Mouse (Mus musculus) hindbrain, postnatal 0 days (tissue): ENCODE results near the gene Ooep. TPM values are rescaled to one million over a fixed set of nuclear protein-coding genes. Genes with fewer than 3 reads are reported as not detected.
"Not testable (repeated sequence)": the region's sequence is repeated elsewhere in the genome, so short reads cannot be mapped to it uniquely, and the experiment has no call there.

Source experiments
- ATAC-seq: fragments of 200-750 bp; cut with Nextera tagmentation; 2 replicates; pipeline ENCODE4 v1.8.0; 2017; ENCODE audit warnings: mild to moderate bottlenecking, moderate TSS enrichment, moderate library complexity
- DNase-seq: peaks from one replicate; pipeline ENCODE4 v3.0.0-alpha.2; 2015; ENCODE audit warnings: low spot score
- H3K27ac ChIP-seq: fragments of 300-500 bp; sonication (generic); 2 replicates; pipeline ENCODE4 v1.5.1; 2014; ENCODE audit warnings: mild to moderate bottlenecking
- H3K27me3 ChIP-seq: fragments of 300-500 bp; sonication (generic); 2 replicates; pipeline ENCODE4 v1.6.1; 2014; ENCODE audit warnings: low read length, mixed read lengths; ENCODE audit not compliant: insufficient read depth
- H3K36me3 ChIP-seq: fragments of 300-500 bp; sonication (generic); 2 replicates; pipeline ENCODE4 v1.6.1; 2014; ENCODE audit warnings: low read length, mixed read lengths; ENCODE audit not compliant: insufficient read depth
- H3K4me1 ChIP-seq: fragments of 300-500 bp; sonication (generic); 2 replicates; pipeline ENCODE4 v1.6.1; 2014; ENCODE audit warnings: antibody characterized with exemption, low read length, mixed read lengths; ENCODE audit not compliant: insufficient read depth
- H3K4me2 ChIP-seq: fragments of 300-500 bp; sonication (generic); 2 replicates; pipeline ENCODE4 v1.6.1; 2014; ENCODE audit warnings: low read depth, mild to moderate bottlenecking, low read length, moderate library complexity, mixed read lengths
- H3K4me3 ChIP-seq: fragments of 300-500 bp; sonication (generic); 2 replicates; pipeline ENCODE4 v1.5.1; 2014; ENCODE audit warnings: low read length
- H3K9ac ChIP-seq: fragments of 300-500 bp; sonication (generic); replicated peaks from 2 replicates; pipeline ENCODE4 v1.6.1; 2014; ENCODE audit warnings: mild to moderate bottlenecking, low read length, moderate library complexity, mixed read lengths
- H3K9me3 ChIP-seq: fragments of 300-500 bp; sonication (generic); 2 replicates; pipeline ENCODE4 v1.6.1; 2016; ENCODE audit warnings: low read length, mixed read lengths
- CTCF ChIP-seq: IDR thresholded peaks from 2 replicates; pipeline ENCODE4 v1.5.1; 2016; ENCODE audit warnings: antibody characterized with exemption, control low read depth, low read depth
- WGBS: fragments of 180-500 bp; shearing (Covaris S2); extraction: QIAGEN DNeasy Blood & Tissue Kit; methylation state at CpG from one replicate; pipeline ENCODE4 v1.1.7; 2014; 5-methylcytosine and 5-hydroxymethylcytosine counted together
- polyA plus RNA-seq: library from polyadenylated mRNA; unstranded; fragments of >200 nt; fragmentation: Nextera tagmentation; extraction: Ambion mirVana; gene quantifications from 2 replicates; pipeline ENCODE4 v1.2.1, GENCODE M21; 2015
- total RNA-seq: library from RNA; depleted of rRNA; stranded (reverse); fragments of >200 nt; gene quantifications from 2 replicates; pipeline ENCODE4 v1.2.3, GENCODE M21; 2014; rRNA removed

Ooep gene
- total and polyA plus RNA-seq, 2 experiments from 2014 or later = 2.9 to 4.5 TPM

- Histone ChIP-seq H3K27ac (no peak overlapping the region), H3K9ac (no peak overlapping the region), H3K4me2 (no peak overlapping the region), H3K4me1 (no peaks in the 10 kb centered on the region), H3K36me3 (no peaks in the 10 kb centered on the region), H3K4me3 (no peak overlapping the region), H3K27me3 (no peaks in the 10 kb centered on the region), H3K9me3 (no peaks in the 10 kb centered on the region)
- DNase-seq (no peak), ATAC-seq (no peak)
- TF ChIP-seq CTCF = no peak
- WGBS = 74% methylated on average over 3 of the region's 3 CpGs
Measured at GRCm38 (mm10) chr9:78347004-78347403, 31.5 kb downstream of the Ooep start.

GRCm38 (mm10) chr9:78345235-78345634 is 33.3 kb downstream of the Ooep start:
- H3K4me3 ChIP-seq, H3K36me3 ChIP-seq, H3K27me3 ChIP-seq, H3K4me1 ChIP-seq, H3K9ac ChIP-seq, H3K27ac ChIP-seq, H3K9me3 ChIP-seq, H3K4me2 ChIP-seq, DNase-seq, ATAC-seq: not testable (repeated sequence)
- WGBS = 70% methylated on average over 3 of the region's 4 CpGs

- H3K27me3 ChIP-seq, H3K9me3 ChIP-seq, H3K36me3 ChIP-seq, H3K4me2 ChIP-seq, DNase-seq, ATAC-seq, H3K9ac ChIP-seq, H3K27ac ChIP-seq, H3K4me1 ChIP-seq, H3K4me3 ChIP-seq: not testable (repeated sequence)
- 89% methylated on average over 9 of the region's 9 CpGs for WGBS
Measured at GRCm38 (mm10) chr9:78343055-78343454, 35.5 kb downstream of the Ooep start.

- DNase-seq, H3K36me3 ChIP-seq, H3K4me1 ChIP-seq, H3K27me3 ChIP-seq, H3K9ac ChIP-seq, ATAC-seq, H3K4me3 ChIP-seq, H3K9me3 ChIP-seq, H3K27ac ChIP-seq, H3K4me2 ChIP-seq: not testable (repeated sequence)
- 93% methylated on average over 4 of the region's 4 CpGs for WGBS
Measured at GRCm38 (mm10) chr9:78342494-78342893, 36.0 kb downstream of the Ooep start.

GRCm38 (mm10) chr9:78340324-78340723 is 38.2 kb downstream of the Ooep start:
- H3K4me3 ChIP-seq, H3K27me3 ChIP-seq, H3K4me2 ChIP-seq, H3K4me1 ChIP-seq, H3K27ac ChIP-seq, H3K36me3 ChIP-seq, H3K9ac ChIP-seq, H3K9me3 ChIP-seq: not testable (repeated sequence)
- DNase-seq (peak; percentile 63), ATAC-seq (peak; percentile 63; the same call in 1 of the 2 replicates)
- WGBS = 11% methylated on average over 8 of the region's 8 CpGs
- peak; percentile 88 for TF ChIP-seq CTCF

- H3K9me3 ChIP-seq, DNase-seq, H3K4me2 ChIP-seq, H3K36me3 ChIP-seq, H3K9ac ChIP-seq, H3K4me1 ChIP-seq, H3K27me3 ChIP-seq, H3K27ac ChIP-seq, H3K4me3 ChIP-seq: not testable (repeated sequence)
- 0 out of 2 replicates have a peak, but pooled peaks have one; percentile 45 for ATAC-seq
Measured at GRCm38 (mm10) chr9:78337050-78337449, 41.5 kb downstream of the Ooep start.

GRCm38 (mm10) chr9:78327289-78327688 is 51.2 kb downstream of the Ooep start, which contains the start of gene Omt2b:
Gene Omt2b (plus strand): TSS chr9:78327589.
- 100% methylated on average over 1 of the region's 1 CpGs for WGBS
- not testable (repeated sequence) for ATAC-seq

More at GRCm38 (mm10) chr9:78327289-78327688, 51.2 kb downstream of the Ooep start, which contains the start of gene Omt2b:
- not testable (repeated sequence) for DNase-seq, H3K9ac ChIP-seq, H3K36me3 ChIP-seq, H3K4me2 ChIP-seq, H3K9me3 ChIP-seq, H3K4me1 ChIP-seq, H3K27ac ChIP-seq, H3K27me3 ChIP-seq, H3K4me3 ChIP-seq

Other genes starting within 250 kb of the Ooep start
- 7.9 and 17.5 TPM in 2 replicates for gene Gsta4, start 196.0 kb downstream of the Ooep start, total RNA-seq
- gene Gsta4, start 196.0 kb downstream of the Ooep start, polyA plus RNA-seq = 51.8 and 55.1 TPM in 2 replicates
- not detected in 2 replicates for gene Gsta1, start 148.1 kb downstream of the Ooep start, total RNA-seq
- not detected in 2 replicates for gene Gsta1, start 148.1 kb downstream of the Ooep start, polyA plus RNA-seq
- not detected in 2 replicates for gene Gm3776, start 121.6 kb downstream of the Ooep start, total RNA-seq
- not detected in 2 replicates for gene Gm3776, start 121.6 kb downstream of the Ooep start, polyA plus RNA-seq
- not detected in 2 replicates for gene Gm10639, start 88.8 kb downstream of the Ooep start, total RNA-seq
- not detected in 2 replicates for gene Gm10639, start 88.8 kb downstream of the Ooep start, polyA plus RNA-seq
- gene Omt2a, start 63.9 kb downstream of the Ooep start, total RNA-seq = not detected in 2 replicates
- not detected in 2 replicates for gene Omt2a, start 63.9 kb downstream of the Ooep start, polyA plus RNA-seq
- gene Omt2b, start 51.1 kb downstream of the Ooep start, total RNA-seq = not detected in 2 replicates
- not detected in 2 replicates for gene Omt2b, start 51.1 kb downstream of the Ooep start, polyA plus RNA-seq
- gene Gsta2, start 22.9 kb downstream of the Ooep start, total RNA-seq = not detected in 2 replicates
- not detected in 2 replicates for gene Gsta2, start 22.9 kb downstream of the Ooep start, polyA plus RNA-seq
- 1.4 and 1.8 TPM in 2 replicates for gene Dppa5a, start 10.5 kb downstream of the Ooep start, total RNA-seq
- 5.8 and 6.2 TPM in 2 replicates for gene Dppa5a, start 10.5 kb downstream of the Ooep start, polyA plus RNA-seq
- 0.72 TPM in 1 of 2 replicates, not detected in the other for gene Ddx43, start 17.1 kb upstream of the Ooep start, total RNA-seq
- 0.38 and 0.59 TPM in 2 replicates for gene Ddx43, start 17.1 kb upstream of the Ooep start, polyA plus RNA-seq
- 0.61 and 0.63 TPM in 2 replicates for gene Cgas, start 64.5 kb upstream of the Ooep start, total RNA-seq
- 0.71 and 0.88 TPM in 2 replicates for gene Cgas, start 64.5 kb upstream of the Ooep start, polyA plus RNA-seq
- gene Mto1, start 69.5 kb upstream of the Ooep start, total RNA-seq = 25.7 and 36.3 TPM in 2 replicates
- gene Mto1, start 69.5 kb upstream of the Ooep start, polyA plus RNA-seq = 20.9 and 22.0 TPM in 2 replicates
- 2.5 TPM in 1 of 2 replicates, not detected in the other for gene Gm17324, start 70.1 kb upstream of the Ooep start, total RNA-seq
- 2.3 and 3.4 TPM in 2 replicates for gene Gm17324, start 70.1 kb upstream of the Ooep start, polyA plus RNA-seq
- 5,514 and 5,628 TPM in 2 replicates for gene Eef1a1, start 110.4 kb upstream of the Ooep start, total RNA-seq
- gene Eef1a1, start 110.4 kb upstream of the Ooep start, polyA plus RNA-seq = 2,472 and 2,549 TPM in 2 replicates
- gene Slc17a5, start 209.3 kb upstream of the Ooep start, total RNA-seq = 9.9 and 10.2 TPM in 2 replicates
- gene Slc17a5, start 209.3 kb upstream of the Ooep start, polyA plus RNA-seq = 15.5 and 16.6 TPM in 2 replicates
- gene Cd109, start 236.8 kb upstream of the Ooep start, total RNA-seq = 2.1 and 3.2 TPM in 2 replicates
- 1.3 and 1.7 TPM in 2 replicates for gene Cd109, start 236.8 kb upstream of the Ooep start, polyA plus RNA-seq